Mouse (Mus musculus) stomach, embryonic 16.5 days (tissue): Measurements from ENCODE around the gene Tenm3. TPM values are rescaled to one million over a fixed set of nuclear protein-coding genes. Genes with fewer than 3 reads are reported as not detected.

Experiments
- ATAC-seq: fragments of 200-750 bp; cut with Nextera tagmentation; 2 replicates; pipeline ENCODE4 v1.8.0; 2017; ENCODE audit warnings: moderate number of reproducible peaks, moderate TSS enrichment; ENCODE audit not compliant: insufficient read depth, low FRiP score
- H3K27ac ChIP-seq: fragments of 300-500 bp; sonication (generic); 2 replicates; pipeline ENCODE4 v1.5.1; 2014; ENCODE audit warnings: low read length
- H3K27me3 ChIP-seq: fragments of 300-500 bp; sonication (generic); 2 replicates; pipeline ENCODE4 v1.6.1; 2014; ENCODE audit warnings: low read length, control low read depth, mixed read lengths; ENCODE audit not compliant: control insufficient read depth, insufficient read depth
- H3K36me3 ChIP-seq: fragments of 300-500 bp; sonication (generic); 2 replicates; pipeline ENCODE4 v1.6.1; 2014; ENCODE audit warnings: low read length; ENCODE audit not compliant: control insufficient read depth, insufficient read depth
- H3K4me1 ChIP-seq: fragments of 300-500 bp; sonication (generic); 2 replicates; pipeline ENCODE4 v1.6.1; 2014; ENCODE audit warnings: low read length, control low read depth, mixed read lengths; ENCODE audit not compliant: control insufficient read depth, insufficient read depth
- H3K4me2 ChIP-seq: fragments of 300-500 bp; sonication (generic); 2 replicates; pipeline ENCODE4 v1.6.1; 2014; ENCODE audit warnings: low read depth, low read length, mixed read lengths
- H3K4me3 ChIP-seq: fragments of 300-500 bp; sonication (generic); replicated peaks from 2 replicates; pipeline ENCODE4 v1.5.1; 2014; ENCODE audit warnings: mild to moderate bottlenecking, low read length
- H3K9ac ChIP-seq: fragments of 300-500 bp; sonication (generic); 2 replicates; pipeline ENCODE4 v1.6.1; 2014; ENCODE audit warnings: low read length
- H3K9me3 ChIP-seq: fragments of 300-500 bp; sonication (generic); replicated peaks from 2 replicates; pipeline ENCODE4 v1.6.1; 2016; ENCODE audit warnings: low read length, control low read depth; ENCODE audit not compliant: control insufficient read depth
- WGBS: fragments of 180-500 bp; shearing (Covaris S2); extraction: QIAGEN DNeasy Blood & Tissue Kit; methylation state at CpG from one replicate; pipeline ENCODE4 v1.1.7; 2014; 5-methylcytosine and 5-hydroxymethylcytosine counted together
- polyA plus RNA-seq: library from polyadenylated mRNA; unstranded; fragments of >200 nt; fragmentation: Nextera tagmentation; extraction: Ambion mirVana; gene quantifications from 2 replicates; pipeline ENCODE4 v1.2.1, GENCODE M21; 2015

Gene Tenm3
- polyA plus RNA-seq, 1 experiment from 2014 or later: 12.5 TPM

DNA sequence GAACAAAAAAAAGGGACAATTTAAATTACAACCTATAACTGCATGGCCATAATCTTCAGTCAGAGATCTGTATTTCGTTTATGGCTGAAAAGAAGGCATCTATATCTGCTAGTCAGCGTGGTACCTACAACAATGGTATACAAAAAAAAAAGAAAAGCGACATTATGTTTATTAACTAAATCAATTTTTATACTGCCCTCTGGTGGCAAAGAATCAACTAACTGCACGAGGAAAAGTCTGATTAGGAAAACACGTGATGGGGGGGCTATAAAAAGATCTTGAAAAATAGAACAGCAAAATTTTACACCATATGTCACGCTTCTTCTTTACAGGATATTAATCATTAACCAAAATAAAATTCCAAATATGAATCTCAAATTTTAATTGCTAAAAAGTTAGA, 316.3 kb downstream of the Tenm3 start:
- H3K36me3 ChIP-seq: no peaks in the 10 kb centered on the region
- no peak overlapping the region for H3K4me3 ChIP-seq
- no peak overlapping the region for H3K4me2 ChIP-seq
- no peak overlapping the region for H3K9ac ChIP-seq
- WGBS: 27% methylated on average over 6 of the region's 6 CpGs
- no peak overlapping the region for H3K27ac ChIP-seq
- no peak for ATAC-seq
- H3K9me3 ChIP-seq: no peaks in the 10 kb centered on the region
- H3K27me3 ChIP-seq: no peaks in the 10 kb centered on the region
- no peaks in the 10 kb centered on the region for H3K4me1 ChIP-seq

- H3K4me1 ChIP-seq: no peaks in the 10 kb centered on the region
- no peaks in the 10 kb centered on the region for H3K27me3 ChIP-seq
- no peak overlapping the region for H3K4me2 ChIP-seq
- H3K9ac ChIP-seq: no peak overlapping the region
- whole genome bisulfite sequencing: 88% methylated on average over 4 of the region's 4 CpGs
- H3K27ac ChIP-seq: no peak overlapping the region
- no peaks in the 10 kb centered on the region for H3K36me3 ChIP-seq
- H3K4me3 ChIP-seq: no peak overlapping the region
- ATAC-seq: no peak
- no peaks in the 10 kb centered on the region for H3K9me3 ChIP-seq
These were observed 321.1 kb downstream of the Tenm3 start for GRCm38 (mm10) chr8:48522536-48523123.

- Histone ChIP-seq H3K4me3 (no peak overlapping the region), H3K4me1 (peaks cover 5% of the 10 kb centered on the region; the same call in 1 of the 2 replicates), H3K27me3 (no peaks in the 10 kb centered on the region), H3K9me3 (no peaks in the 10 kb centered on the region), H3K4me2 (no peak overlapping the region), H3K36me3 (no peaks in the 10 kb centered on the region), H3K9ac (no peak overlapping the region), H3K27ac (no peak overlapping the region)
- WGBS: 87% methylated on average over 8 of the region's 8 CpGs
- ATAC-seq: no peak
These were observed 321.7 kb downstream of the Tenm3 start for GRCm38 (mm10) chr8:48522004-48522403.

- Histone ChIP-seq H3K27ac (no peak overlapping the region), H3K4me2 (no peak overlapping the region), H3K4me1 (peaks cover 5% of the 10 kb centered on the region; the same call in 1 of the 2 replicates), H3K27me3 (no peaks in the 10 kb centered on the region), H3K4me3 (no peak overlapping the region), H3K9ac (no peak overlapping the region), H3K36me3 (no peaks in the 10 kb centered on the region), H3K9me3 (0 out of 2 replicates have a peak, but pooled peaks cover 3% of the 10 kb centered on the region)
- ATAC-seq: no peak
These were observed 326.3 kb downstream of the Tenm3 start for GRCm38 (mm10) chr8:48517431-48517830.

DNA sequence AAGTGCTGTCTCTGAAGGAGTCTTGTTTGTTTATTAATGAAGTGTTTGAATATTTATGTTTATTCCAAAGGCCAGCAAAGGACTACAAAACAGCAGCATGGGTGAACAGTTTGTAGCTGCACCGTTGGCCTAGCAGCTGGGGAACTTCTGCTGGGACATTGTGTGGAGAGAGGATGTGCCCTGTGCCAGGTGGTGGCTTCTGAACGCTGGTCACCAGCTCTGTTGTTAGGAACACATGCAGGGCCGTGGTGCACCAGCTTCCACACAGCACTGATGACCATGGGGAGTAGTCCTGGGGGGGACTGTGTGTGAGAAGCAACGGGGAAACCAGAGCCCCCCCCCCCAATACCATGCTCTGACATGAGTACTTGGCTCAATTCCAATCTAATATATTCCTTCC, 329.5 kb downstream of the Tenm3 start:
- ATAC-seq: no peak
- H3K9me3 ChIP-seq: 0 out of 2 replicates have a peak, but pooled peaks cover 3% of the 10 kb centered on the region
- H3K36me3 ChIP-seq: no peaks in the 10 kb centered on the region
- peaks cover 5% of the 10 kb centered on the region; the same call in 1 of the 2 replicates for H3K4me1 ChIP-seq
- no peaks in the 10 kb centered on the region for H3K27me3 ChIP-seq
- 83% methylated on average over 4 of the region's 4 CpGs for WGBS
- H3K4me2 ChIP-seq: no peak overlapping the region
- H3K4me3 ChIP-seq: no peak overlapping the region
- H3K9ac ChIP-seq: no peak overlapping the region
- no peak overlapping the region for H3K27ac ChIP-seq

- H3K4me2 ChIP-seq: no peak overlapping the region
- 81% methylated on average over 7 of the region's 7 CpGs for WGBS
- 0 out of 2 replicates have a peak, but pooled peaks cover 3% of the 10 kb centered on the region for H3K9me3 ChIP-seq
- H3K4me3 ChIP-seq: no peak overlapping the region
- no peaks in the 10 kb centered on the region for H3K36me3 ChIP-seq
- H3K27ac ChIP-seq: no peak overlapping the region
- no peaks in the 10 kb centered on the region for H3K27me3 ChIP-seq
- no peak overlapping the region for H3K9ac ChIP-seq
- peaks cover 5% of the 10 kb centered on the region; the same call in 1 of the 2 replicates for H3K4me1 ChIP-seq
- no peak for ATAC-seq
These were observed 329.9 kb downstream of the Tenm3 start for GRCm38 (mm10) chr8:48513801-48514200.

DNA sequence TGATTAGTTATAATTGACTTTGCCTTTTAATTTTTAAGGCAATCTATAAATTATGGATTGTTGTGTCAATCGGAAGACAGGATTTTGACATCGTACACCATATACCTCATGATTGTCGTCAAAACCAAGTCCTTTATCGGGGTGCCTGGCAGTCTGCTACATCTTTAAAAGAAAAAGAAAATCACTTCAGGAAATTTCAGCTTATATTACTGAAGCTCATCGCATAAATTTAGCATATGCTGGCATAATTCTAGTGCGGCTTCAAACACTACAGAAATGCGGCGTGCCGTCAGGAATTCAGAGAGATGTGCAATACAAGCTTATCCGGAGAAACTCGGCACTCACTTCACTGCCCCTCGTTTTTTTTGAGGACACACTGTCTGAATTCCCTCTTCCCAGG, 332.2 kb downstream of the Tenm3 start:
- 90% methylated on average over 12 of the region's 12 CpGs for WGBS
- H3K27ac ChIP-seq: no peak overlapping the region
- H3K36me3 ChIP-seq: no peaks in the 10 kb centered on the region
- H3K27me3 ChIP-seq: no peaks in the 10 kb centered on the region
- no peaks in the 10 kb centered on the region for H3K4me1 ChIP-seq
- ATAC-seq: no peak
- no peak overlapping the region for H3K4me2 ChIP-seq
- H3K4me3 ChIP-seq: no peak overlapping the region
- no peak overlapping the region for H3K9ac ChIP-seq
- 0 out of 2 replicates have a peak, but pooled peaks cover 3% of the 10 kb centered on the region for H3K9me3 ChIP-seq

DNA sequence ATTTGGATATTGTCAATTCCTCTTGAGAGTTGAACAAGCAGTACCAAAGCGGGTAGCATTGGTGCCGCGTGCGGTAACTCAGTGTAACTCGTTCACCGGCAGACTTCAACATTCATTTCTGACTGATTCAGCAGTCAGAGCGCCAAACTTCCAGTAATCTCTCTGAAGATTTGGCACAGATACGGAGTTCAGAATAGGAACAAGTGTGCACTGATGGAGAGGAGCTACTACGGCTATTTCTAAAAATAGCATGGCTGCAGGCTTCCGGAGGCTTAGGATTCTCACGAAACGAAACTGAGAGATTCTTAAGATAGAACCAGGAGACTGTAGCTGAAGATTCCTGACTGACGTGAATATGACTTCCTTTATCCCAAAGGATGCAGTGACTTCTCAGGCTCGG, 332.6 kb downstream of the Tenm3 start:
- Histone ChIP-seq H3K27me3 (no peaks in the 10 kb centered on the region), H3K27ac (no peak overlapping the region), H3K4me2 (no peak overlapping the region), H3K9ac (no peak overlapping the region), H3K4me3 (no peak overlapping the region; the same call in 1 of the 2 replicates), H3K4me1 (no peaks in the 10 kb centered on the region), H3K36me3 (no peaks in the 10 kb centered on the region), H3K9me3 (0 out of 2 replicates have a peak, but pooled peaks cover 3% of the 10 kb centered on the region)
- WGBS: 77% methylated on average over 14 of the region's 14 CpGs
- ATAC-seq: no peak

DNA sequence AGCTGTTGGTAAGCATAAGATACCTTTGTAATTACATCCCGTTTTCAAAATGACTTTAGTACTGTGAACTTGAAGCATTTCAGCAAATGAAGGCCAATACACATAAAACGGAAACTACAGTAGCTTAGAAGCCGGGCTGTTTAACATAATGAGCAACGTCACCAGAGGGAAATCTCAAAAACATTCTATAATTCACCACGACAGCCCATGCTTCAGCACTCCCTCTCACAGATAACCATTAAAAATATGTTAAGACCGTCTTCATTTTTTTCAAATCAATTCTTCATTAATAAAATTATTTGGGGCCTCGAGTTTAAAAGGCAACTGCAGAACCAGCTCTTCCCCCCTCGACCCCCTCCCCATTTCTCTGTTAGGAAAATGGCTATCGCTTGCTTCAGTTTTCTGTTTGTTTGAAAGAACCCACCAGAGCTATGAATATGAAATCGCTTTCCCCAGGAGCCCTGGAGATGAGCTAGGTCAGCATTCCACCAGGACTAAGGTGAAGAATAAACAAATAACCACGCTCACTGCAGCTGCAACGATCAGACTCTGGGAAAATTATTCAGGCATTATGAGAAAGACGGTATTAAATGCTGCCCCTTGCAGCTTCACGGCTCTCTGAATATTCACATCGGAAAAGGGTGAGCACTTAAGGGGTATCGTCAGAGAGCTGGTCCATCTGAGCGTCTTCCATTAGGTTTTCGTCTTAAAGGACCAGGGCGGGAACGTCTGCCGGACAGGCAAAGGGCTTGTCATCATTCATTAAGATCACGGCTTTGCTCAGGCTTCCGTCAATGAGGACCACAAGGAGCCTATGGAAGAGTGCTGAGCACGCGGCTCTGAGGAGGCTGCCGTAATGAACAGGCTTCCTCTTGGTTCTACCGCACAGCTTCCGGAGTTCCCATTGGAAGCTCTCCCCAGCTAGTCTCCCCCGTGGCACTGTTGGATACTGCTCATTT, 334.8 kb downstream of the Tenm3 start:
- Histone ChIP-seq H3K27me3 (no peaks in the 10 kb centered on the region), H3K27ac (no peak overlapping the region), H3K9me3 (0 out of 2 replicates have a peak, but pooled peaks cover 1% of the 10 kb centered on the region), H3K4me1 (no peaks in the 10 kb centered on the region), H3K4me2 (peak overlapping the region; percentile 45), H3K9ac (0 out of 2 replicates have a peak overlapping the region, but pooled peaks have one; percentile 46), H3K4me3 (peak overlapping the region; percentile 29), H3K36me3 (no peaks in the 10 kb centered on the region)
- ATAC-seq: no peak
- WGBS: 47% methylated on average over 29 of the region's 29 CpGs
